Mouse (Mus musculus) stomach, adult 2 months (tissue): ENCODE results near the gene Txlna. TPM values are rescaled to one million over a fixed set of nuclear protein-coding genes. Genes with fewer than 3 reads are reported as not detected.

Source experiments
- polyA plus RNA-seq: library from polyadenylated mRNA; depleted of rRNA; stranded (reverse); fragments of >200 nt; gene quantifications from 2 replicates; pipeline ENCODE4 v1.2.3, GENCODE M21; 2012; rRNA removed

Gene Txlna
- 9.5 and 10.4 TPM in 2 replicates for polyA plus RNA-seq

GRCm38 (mm10) chr4:129640638-129641467, at the start of gene Txlna:
Txlna (minus strand) TSS chr4:129641065.

DNA sequence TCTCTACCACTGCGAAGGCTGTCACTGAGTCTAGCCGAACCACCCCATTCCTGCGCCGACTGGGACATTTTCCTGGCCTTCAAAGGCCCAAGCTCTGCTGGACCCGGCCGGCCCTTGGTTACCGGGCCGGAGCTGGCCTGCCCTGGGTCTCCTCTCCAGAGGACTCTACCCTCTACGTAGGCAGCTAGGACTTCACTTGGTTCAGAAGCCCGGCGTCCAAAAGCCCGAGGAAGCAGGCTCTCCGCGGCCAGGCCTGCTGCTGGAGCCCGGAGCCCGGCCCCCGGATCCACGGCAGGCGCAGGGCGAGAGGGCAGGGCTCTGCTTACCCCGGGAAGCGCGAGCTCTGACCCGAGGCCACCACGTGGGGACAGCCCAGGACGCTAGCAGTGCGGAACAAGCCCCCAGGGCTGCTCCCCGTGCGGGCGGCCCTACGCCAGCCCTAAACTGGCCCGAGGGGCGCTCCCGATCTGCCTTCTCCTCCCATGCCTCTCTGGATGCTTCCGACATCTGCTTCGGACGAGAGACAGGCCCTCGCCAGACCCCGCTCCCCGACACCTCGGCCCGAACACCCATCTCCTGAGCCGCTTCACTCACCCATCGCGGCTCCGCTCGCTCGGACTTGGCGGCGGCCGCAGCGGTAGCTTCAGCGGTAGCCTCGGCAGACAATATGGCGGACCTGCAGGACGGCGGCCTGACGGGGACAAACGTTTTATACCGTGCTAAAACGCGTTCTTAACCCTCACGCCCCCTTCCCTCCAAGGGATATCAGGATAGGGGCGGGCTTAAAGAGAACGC, 31.4 kb upstream of the Txlna start, which contains the start of gene Kpna6:
TSS of gene Kpna6 (minus strand) at position 685 of the 795 bp plus-strand sequence.

DNA sequence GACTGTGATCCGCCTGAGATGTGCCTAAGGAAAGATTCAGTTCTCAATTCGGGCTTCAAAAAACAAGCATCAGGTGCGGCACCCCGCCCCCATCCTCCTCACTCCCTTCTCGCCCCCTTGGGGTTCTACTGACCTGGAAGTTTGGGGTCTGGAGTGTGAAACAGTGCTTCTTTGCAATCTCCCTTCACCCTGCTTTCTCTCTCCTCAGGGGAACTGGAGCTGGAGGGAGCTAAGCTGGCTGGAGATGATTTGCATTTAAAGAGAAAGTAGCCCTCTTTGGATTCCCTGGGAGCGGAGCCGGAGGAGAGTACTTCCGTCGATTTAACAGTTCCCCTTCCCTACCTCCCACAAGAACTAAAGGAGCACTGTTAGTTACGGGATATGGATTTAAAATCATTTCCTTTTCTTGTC, 17.2 kb downstream of the Txlna start, which contains the start of gene Ccdc28b:
TSS of gene Ccdc28b (minus strand) at position 267 of the 411 bp plus-strand sequence.

DNA sequence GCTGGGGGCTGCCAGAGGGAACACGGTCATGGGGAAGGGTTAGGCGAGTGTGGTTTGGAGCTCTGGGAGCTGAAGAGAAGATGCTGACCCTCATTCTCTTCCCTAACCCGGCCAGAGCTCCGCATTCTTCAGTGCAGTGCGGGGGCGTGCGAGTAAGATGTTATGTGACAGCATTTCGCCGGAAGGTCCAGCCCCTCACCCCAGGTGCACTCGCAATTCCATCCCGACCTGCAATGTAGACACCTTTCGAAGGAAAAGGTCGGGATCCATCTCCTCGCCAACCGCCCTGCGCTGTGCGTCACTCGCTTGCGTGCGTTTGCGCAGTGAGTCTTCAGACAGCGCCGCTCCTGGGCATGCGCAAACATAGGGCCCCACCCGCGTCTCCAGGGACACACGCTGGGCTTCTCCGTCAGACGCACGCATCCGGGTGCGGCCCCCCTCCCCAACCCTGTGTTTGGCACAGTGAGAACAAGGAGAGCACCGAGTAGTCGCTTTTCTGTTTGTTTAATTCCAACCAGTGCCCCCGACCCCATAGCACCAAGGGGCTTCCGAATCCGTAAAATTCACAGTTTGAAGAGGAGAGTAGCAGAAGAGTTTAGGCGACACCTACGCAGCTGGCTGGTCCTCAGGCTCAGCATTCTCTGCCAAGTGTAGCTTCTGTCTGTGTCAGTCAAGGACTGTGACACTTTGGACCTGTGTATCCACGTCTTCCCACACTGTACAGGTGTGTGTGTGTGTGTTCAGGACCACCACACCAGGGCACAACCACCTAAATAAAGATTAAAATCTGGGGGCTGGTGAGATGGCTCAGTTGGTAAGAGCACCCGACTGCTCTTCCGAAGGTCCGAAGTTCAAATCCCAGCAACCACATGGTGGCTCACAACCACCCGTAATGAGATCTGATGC, 21.8 kb downstream of the Txlna start, which contains the start of gene Iqcc:
TSS of gene Iqcc (minus strand) at position 314 of the 906 bp plus-strand sequence.

DNA sequence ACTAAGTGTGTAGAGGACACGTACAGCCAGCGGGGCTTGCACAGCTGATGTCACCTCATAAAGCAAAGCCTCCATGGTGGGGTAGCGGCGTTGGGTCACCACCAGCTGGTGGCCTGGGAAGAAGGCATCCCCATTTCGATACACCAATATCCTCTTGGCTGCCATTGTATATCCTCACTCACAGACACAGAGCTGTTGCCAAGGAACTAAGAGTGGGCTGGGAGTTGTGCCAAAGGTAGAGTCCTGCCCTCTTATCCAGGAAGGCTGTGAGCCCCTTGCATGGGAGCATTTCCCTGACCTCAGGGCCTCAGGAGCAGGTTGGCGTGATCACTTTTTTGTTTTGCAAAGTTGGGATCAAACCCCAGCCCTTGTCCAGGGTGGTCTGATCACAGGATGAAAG, 26.8 kb downstream of the Txlna start, which contains the start of gene Dcdc2b:
TSS of gene Dcdc2b (minus strand) at position 165 of the 400 bp plus-strand sequence.

GRCm38 (mm10) chr4:129600233-129601158, 40.4 kb downstream of the Txlna start, which contains the start of the genes Eif3i and Tmem234:
Eif3i (minus strand) TSS chr4:129600648.
Tmem234 (plus strand) TSS chr4:129600668.

DNA sequence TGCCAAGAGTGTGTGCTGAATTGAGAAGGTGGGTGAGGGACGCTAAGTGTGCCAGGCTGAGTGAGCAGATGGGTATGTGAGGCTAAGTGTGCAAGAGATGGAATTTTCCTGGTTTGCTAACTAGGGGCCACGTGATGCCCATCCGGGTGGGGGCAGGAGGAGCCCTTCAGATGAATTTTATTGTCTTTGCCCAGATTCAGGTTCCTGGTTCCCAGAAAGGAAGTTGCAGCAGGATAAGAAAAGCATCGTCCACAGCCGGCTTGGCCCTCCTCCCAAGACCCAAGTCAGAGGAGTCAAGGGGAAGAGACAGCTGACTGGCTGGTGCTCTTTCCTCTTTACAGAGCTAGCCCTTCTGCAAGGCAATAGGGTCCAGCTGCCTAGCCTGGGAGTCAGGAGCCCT, 62.4 kb downstream of the Txlna start, which contains the start of gene Fam167b:
TSS of gene Fam167b (minus strand) at position 84 of the 400 bp plus-strand sequence.

Other genes starting within 250 kb of the Txlna start
- 0.05 TPM in 1 of 2 replicates, not detected in the other for gene Zbtb8b, start 200.2 kb downstream of the Txlna start, polyA plus RNA-seq
- gene Bsdc1, start 179.5 kb downstream of the Txlna start, polyA plus RNA-seq, result 6.9 and 8.1 TPM in 2 replicates
- gene Tssk3, start 150.0 kb downstream of the Txlna start, polyA plus RNA-seq, result not detected in 2 replicates
- gene Fam229a, start 149.9 kb downstream of the Txlna start, polyA plus RNA-seq, result 0.57 TPM in 1 of 2 replicates, not detected in the other
- 9.9 and 12.4 TPM in 2 replicates for gene Marcksl1, start 127.5 kb downstream of the Txlna start, polyA plus RNA-seq
- 8.9 and 12.8 TPM in 2 replicates for gene Hdac1, start 98.4 kb downstream of the Txlna start, polyA plus RNA-seq
- gene Lck, start 67.4 kb downstream of the Txlna start, polyA plus RNA-seq, result 0.25 and 0.30 TPM in 2 replicates
- gene Fam167b, start 62.5 kb downstream of the Txlna start, polyA plus RNA-seq, result 3.0 and 4.0 TPM in 2 replicates
- gene Eif3i, start 40.4 kb downstream of the Txlna start, polyA plus RNA-seq, result 114 and 116 TPM in 2 replicates
- gene Tmem234, start 40.4 kb downstream of the Txlna start, polyA plus RNA-seq, result 57.2 and 65.6 TPM in 2 replicates
- 1.3 and 2.6 TPM in 2 replicates for gene Dcdc2b, start 26.8 kb downstream of the Txlna start, polyA plus RNA-seq
- 16.0 and 17.3 TPM in 2 replicates for gene Iqcc, start 22.0 kb downstream of the Txlna start, polyA plus RNA-seq
- gene Ccdc28b, start 17.1 kb downstream of the Txlna start, polyA plus RNA-seq, result 6.4 and 8.3 TPM in 2 replicates
- gene Kpna6, start 31.7 kb upstream of the Txlna start, polyA plus RNA-seq, result 5.7 and 8.6 TPM in 2 replicates
- 11.4 and 12.0 TPM in 2 replicates for gene Tmem39b, start 55.8 kb upstream of the Txlna start, polyA plus RNA-seq
- gene Khdrbs1, start 101.2 kb upstream of the Txlna start, polyA plus RNA-seq, result 16.4 and 32.8 TPM in 2 replicates
- 10.3 and 15.0 TPM in 2 replicates for gene Ptp4a2, start 170.2 kb upstream of the Txlna start, polyA plus RNA-seq